In the genomic region with DNA sequence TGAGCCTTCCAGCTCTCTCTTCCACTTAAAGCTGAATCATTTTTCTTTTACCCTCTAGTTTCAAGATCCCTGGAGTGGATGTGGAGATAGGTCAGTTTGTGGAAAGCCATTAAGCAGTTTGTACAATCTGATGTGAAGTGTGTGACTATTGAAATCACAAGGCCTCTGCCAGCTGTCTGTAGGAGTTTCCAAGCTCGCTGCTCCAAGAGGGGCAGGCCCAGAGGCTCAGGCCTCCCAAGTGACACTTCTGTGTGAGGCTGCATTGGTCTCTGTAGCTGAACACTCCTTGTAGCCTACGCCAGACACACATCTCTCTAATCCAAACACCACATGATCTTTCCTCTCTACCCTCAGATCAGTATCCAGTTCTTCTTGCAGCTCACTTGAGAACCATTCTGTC, we compare ENCODE assay signal across 21 mouse cellular contexts.
DNase-seq lines count a peak whose midpoint lies in the region; ATAC-seq and TF ChIP-seq lines count a peak whose summit lies in the region.
"Had no signal": no experiment of that assay in that cellular context is flagged by ENCODE, and none has a peak within 500 bp of the region (broad histone marks: within the 10 kb centered on the region; RNA-seq: fewer than 3 reads in every experiment).

No protein-coding gene starts in this region.

- peak; percentile 91 for ATAC-seq in lung, embryonic 16.5 days (ENCODE audit: low read depth)
- no peak for ATAC-seq in kidney, embryonic 14.5 days (ENCODE audit: low FRiP score, low TSS enrichment)
- ATAC-seq: forebrain, embryonic 13.5 days; forebrain, postnatal 0 days; hindbrain, embryonic 16.5 days; inflammation-experienced regulatory T-cells, adult 6 months had no signal

- WGBS in lung, adult 2 months, result 38% methylated on average over 2 of the region's 2 CpGs
- WGBS in lung, embryonic 16.5 days, result 18% methylated on average over 2 of the region's 2 CpGs
- 55% methylated on average over 2 of the region's 2 CpGs for WGBS in kidney, embryonic 14.5 days

- no peaks in the 10 kb centered on the region for H3K9me3 ChIP-seq in lung, embryonic 16.5 days (ENCODE audit: control insufficient read depth, low read length)
- no peaks in the 10 kb centered on the region for H3K9me3 ChIP-seq in kidney, embryonic 14.5 days (ENCODE audit: control insufficient read depth, low read length)
- H3K9me3 ChIP-seq: embryonic facial prominence, embryonic 10.5 days; forebrain, embryonic 13.5 days; G1E; hindbrain, embryonic 12.5 days had no signal

- H3K36me3 ChIP-seq in lung, embryonic 16.5 days (ENCODE audit: control insufficient read depth, insufficient read depth, low read length), result no peaks in the 10 kb centered on the region
- no peaks in the 10 kb centered on the region for H3K36me3 ChIP-seq in kidney, embryonic 14.5 days (ENCODE audit: control insufficient read depth, insufficient read depth, low read length)
- H3K36me3 ChIP-seq: embryonic facial prominence, embryonic 10.5 days; G1E; hindbrain, embryonic 12.5 days had no signal

- H3K4me2 ChIP-seq in lung, embryonic 16.5 days (ENCODE audit: low read depth, low read length), result no peak overlapping the region
- H3K4me2 ChIP-seq in kidney, embryonic 14.5 days (replicated peaks; ENCODE audit: low read depth, low read length), result no peak overlapping the region
- H3K4me2 ChIP-seq: forebrain, embryonic 13.5 days; hindbrain, embryonic 12.5 days had no signal

- H3K4me1 ChIP-seq in lung, adult 2 months (ENCODE audit: control insufficient read depth, insufficient read depth, low read length), result peaks cover 2% of the 10 kb centered on the region; the same call in 1 of the 2 replicates
- peaks cover 3% of the 10 kb centered on the region; the same call in 1 of the 2 replicates for H3K4me1 ChIP-seq in lung, embryonic 16.5 days (replicated peaks; ENCODE audit: control insufficient read depth, insufficient read depth, low read length)
- no peaks in the 10 kb centered on the region for H3K4me1 ChIP-seq in kidney, embryonic 14.5 days (ENCODE audit: control insufficient read depth, insufficient read depth, low read length)
- H3K4me1 ChIP-seq: forebrain, embryonic 13.5 days; hindbrain, embryonic 12.5 days had no signal

- H3K9ac ChIP-seq in lung, embryonic 16.5 days (ENCODE audit: low read length), result no peak overlapping the region
- H3K9ac ChIP-seq in kidney, embryonic 14.5 days (ENCODE audit: low read depth, low read length), result no peak overlapping the region
- H3K9ac ChIP-seq: forebrain, embryonic 13.5 days; forebrain, postnatal 0 days; hindbrain, embryonic 12.5 days had no signal

- no peak for TF ChIP-seq POLR2A in lung, adult 2 months (IDR thresholded peaks at IDR 0.05; ENCODE audit: borderline replicate concordance, extremely low read depth, low read depth, low read length)

- no peak for TF ChIP-seq CTCF in lung, adult 2 months (IDR thresholded peaks at IDR 0.05; ENCODE audit: insufficient read depth, low read length)

- no peak overlapping the region for H3K27ac ChIP-seq in lung, embryonic 16.5 days (ENCODE audit: low read length)
- H3K27ac ChIP-seq in kidney, embryonic 14.5 days (ENCODE audit: low read depth, low read length), result no peak overlapping the region
- H3K27ac ChIP-seq: embryonic facial prominence, embryonic 10.5 days; forebrain, embryonic 13.5 days; hindbrain, embryonic 12.5 days had no signal

- H3K27me3 ChIP-seq in lung, embryonic 16.5 days (ENCODE audit: control insufficient read depth, insufficient read depth, low read depth, low read length), result no peaks in the 10 kb centered on the region
- no peaks in the 10 kb centered on the region for H3K27me3 ChIP-seq in kidney, embryonic 14.5 days (ENCODE audit: control insufficient read depth, insufficient read depth, low read length)
- H3K27me3 ChIP-seq: forebrain, embryonic 13.5 days; hindbrain, embryonic 12.5 days had no signal

- H3K4me3 ChIP-seq in lung, adult 2 months (replicated peaks; ENCODE audit: extremely low read depth, low read depth, low read length), result no peak overlapping the region
- H3K4me3 ChIP-seq in lung, embryonic 16.5 days (ENCODE audit: low read length), result no peak overlapping the region
- H3K4me3 ChIP-seq in kidney, embryonic 14.5 days (ENCODE audit: low read length), result no peak overlapping the region
- H3K4me3 ChIP-seq: embryonic facial prominence, embryonic 10.5 days; forebrain, embryonic 13.5 days; hindbrain, embryonic 12.5 days had no signal

- peak; percentile 7 to 18 for DNase-seq in lung, adult 18-20 months
- DNase-seq in lung, adult 2 months, result no peak
- DNase-seq in lung, postnatal 25 days (ENCODE audit: low spot score), result peak; percentile 23
- no peak for DNase-seq in MN1 (ENCODE audit: low spot score)
- no peak for DNase-seq in cerebellum, adult 11-12 months
- DNase-seq: adrenal gland, postnatal 14 days; cerebellum, adult 18-20 months; cerebellum, adult 9-11 months; cerebellum, postnatal 36 days; forebrain, postnatal 0 days; heart, adult 11 months; heart, postnatal 10 days; heart, postnatal 4 days had no signal

Comparison
In these comparisons a context has a peak if more than half of its experiments do, and no peak if none do; other contexts are left out.
1. DNase-seq: peak in lung, adult 18-20 months (2 of 2) and lung, postnatal 25 days (single experiment); none in lung, adult 2 months (single experiment), MN1 (single experiment) and cerebellum, adult 11-12 months (single experiment).